Mouse (Mus musculus): ENCODE measurements at regions not wholly inside any gene's neighbourhood (a gene's known extent, or its start where the extent isn't known, plus 50 kb on each side); places are given as distances from the start of the nearest gene placed in this dataset.

DNA sequence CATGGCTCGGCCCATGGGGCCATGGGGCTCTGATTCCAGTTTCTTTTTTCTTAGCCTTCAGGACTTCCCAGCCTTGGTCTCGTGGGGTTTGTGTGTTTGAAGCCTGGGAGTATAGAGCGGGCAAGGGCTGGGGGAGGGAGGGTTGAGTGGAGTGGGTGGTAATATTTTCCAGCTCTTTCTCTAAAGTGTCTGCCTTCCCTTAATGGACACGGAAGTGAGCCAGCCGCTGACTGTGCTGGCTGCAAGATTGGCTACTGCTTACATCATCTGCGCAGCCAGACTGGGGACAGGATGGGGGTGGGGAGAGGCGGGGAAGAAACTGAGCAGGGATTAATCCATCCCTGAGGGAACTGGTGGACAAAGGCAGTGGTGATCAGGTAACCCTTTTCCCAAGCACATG, 52.3 kb downstream of the Tnp1 start:
- DNase-seq (ENCODE audit: low spot score) = peak; percentile 53

DNA sequence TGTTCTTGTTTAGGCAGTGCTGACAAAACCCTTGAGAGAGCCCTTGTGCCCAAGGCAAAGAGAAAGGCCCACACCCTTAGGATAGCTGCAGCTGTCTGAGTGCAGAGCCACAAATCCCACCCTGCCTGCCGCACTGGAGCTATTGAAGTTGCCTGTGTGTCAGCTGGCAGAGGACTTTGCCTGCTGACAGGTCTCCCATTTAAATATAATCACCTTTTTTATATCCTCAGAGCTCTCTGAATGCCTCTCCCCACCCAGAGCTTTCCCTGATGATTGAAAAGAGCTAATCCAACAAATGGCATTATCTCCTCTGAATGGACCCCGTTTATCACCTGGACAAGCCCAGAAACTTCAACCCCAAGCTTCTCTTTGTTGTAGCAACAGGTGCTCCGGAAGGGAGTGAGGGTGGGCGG, 55.5 kb downstream of the Tnp1 start:
- DNase-seq (ENCODE audit: low spot score) = peak; percentile 15

GRCm38 (mm10) chr1:72955387-72955786, 60.3 kb downstream of the Tnp1 start:
- DNase-seq (ENCODE audit: low spot score) = no peak

GRCm38 (mm10) chr1:72952896-72953295, 62.8 kb downstream of the Tnp1 start:
- DNase-seq (ENCODE audit: low spot score) = no peak

DNA sequence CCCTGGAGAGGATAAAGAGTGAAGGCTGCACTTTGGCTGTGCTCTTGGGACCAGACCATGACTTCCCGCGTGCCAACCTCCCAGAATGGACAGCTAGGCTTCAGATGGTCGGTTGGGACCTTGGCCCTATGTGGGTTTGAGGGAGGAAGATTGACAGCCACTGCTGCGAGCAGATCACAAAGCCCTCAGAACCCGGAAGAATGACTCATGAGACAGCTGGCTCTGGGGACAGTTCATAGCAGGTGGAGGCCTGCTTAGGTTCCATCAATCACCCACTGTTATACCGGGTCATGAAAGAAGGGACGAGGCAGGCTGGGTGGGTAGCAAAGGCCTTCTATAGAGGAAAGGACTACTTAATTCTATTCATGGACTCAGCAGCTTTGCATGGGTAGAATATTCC, 63.9 kb downstream of the Tnp1 start:
- no peak for DNase-seq (ENCODE audit: low spot score)

DNA sequence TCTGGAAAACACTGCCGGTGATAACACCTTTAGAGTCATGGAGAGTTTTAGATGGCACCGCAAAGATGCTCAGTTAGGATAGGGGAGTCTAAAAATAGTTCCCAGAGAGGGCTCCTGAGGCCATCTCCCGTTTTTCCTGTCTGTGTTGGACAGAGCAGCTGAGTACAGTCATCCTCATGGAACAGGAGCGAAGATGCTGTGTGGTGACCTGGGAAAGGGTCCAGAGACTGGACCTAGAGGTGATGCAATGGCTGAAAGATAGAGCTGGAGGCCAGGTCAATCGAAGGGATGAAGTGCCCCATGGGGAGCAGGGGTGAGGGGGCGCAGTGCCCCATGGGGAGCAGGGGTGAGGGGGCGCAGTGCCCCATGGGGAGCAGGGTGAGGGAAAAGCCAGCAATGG, 64.3 kb downstream of the Tnp1 start:
- DNase-seq (ENCODE audit: low spot score) = no peak

GRCm38 (mm10) chr1:72946235-72946634, 69.5 kb downstream of the Tnp1 start:
- peak; percentile 59 for DNase-seq (ENCODE audit: low spot score)

- no peak for DNase-seq (ENCODE audit: low spot score)
Observed at GRCm38 (mm10) chr1:72945750-72946102, 70.0 kb downstream of the Tnp1 start.

- DNase-seq (ENCODE audit: low spot score) = peak; percentile 74
Observed at GRCm38 (mm10) chr1:72944805-72945749, 70.4 kb upstream of the Igfbp5 start.

DNA sequence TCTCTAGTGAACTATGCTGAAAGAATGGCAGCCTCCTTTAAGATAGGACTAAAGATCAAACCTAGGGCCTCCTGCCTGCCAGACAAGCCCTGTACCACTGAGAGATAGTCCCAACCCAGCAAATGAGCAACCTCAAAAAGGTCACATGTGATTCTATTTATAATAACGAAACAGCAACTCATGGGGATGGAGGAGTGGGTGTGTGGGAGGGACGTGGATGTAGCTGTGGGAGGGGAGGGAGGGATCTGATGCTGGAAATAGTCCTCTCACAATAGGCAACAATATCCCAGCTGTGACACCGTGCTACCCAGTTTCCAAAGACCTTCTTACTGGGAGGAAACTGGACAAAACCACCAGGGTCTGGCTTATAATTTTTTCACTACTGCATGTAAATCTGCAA, 69.5 kb upstream of the Igfbp5 start:
- DNase-seq (ENCODE audit: low spot score) = no peak

DNA sequence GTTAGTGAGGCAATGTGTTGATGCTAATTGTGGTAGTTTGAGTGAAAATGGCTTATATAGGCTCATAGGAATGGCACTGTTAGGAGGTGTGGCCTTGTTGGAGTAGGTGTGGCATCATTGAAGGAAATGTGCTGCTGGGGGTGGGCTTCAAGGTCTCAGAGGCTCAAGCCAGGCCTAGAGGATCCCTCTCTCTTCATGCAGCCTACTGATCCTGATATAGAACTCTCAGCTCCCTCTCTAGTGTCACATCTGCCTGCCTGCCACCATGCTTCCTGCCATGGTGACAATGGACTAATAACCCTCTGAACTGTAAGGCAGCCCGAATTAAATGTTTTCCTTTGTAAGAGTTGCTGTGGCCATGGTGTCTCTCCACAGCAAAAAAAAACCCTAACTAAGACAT, 68.4 kb upstream of the Igfbp5 start:
- no peak for DNase-seq (ENCODE audit: low spot score)

GRCm38 (mm10) chr1:72942351-72942750, 67.7 kb upstream of the Igfbp5 start:
- no peak for DNase-seq (ENCODE audit: low spot score)

DNA sequence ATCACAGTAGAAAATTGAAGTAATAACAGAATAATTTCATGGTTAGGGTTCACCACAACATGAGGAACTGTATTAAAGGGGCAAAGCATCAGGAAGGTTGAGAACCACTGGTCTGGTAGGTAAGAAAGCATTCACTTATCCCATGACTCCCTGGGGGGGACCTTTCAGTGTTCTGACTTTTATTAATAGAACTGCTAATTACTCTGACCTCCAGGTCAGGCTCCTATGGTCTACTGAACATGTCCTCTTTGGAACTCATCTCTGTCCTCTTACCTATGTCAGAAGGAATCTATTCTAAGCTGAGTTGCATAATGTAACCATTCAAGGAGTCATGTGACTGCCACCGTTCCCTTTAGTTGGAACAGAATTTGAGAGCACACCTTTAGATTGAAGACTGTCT, 65.3 kb upstream of the Igfbp5 start:
- DNase-seq (ENCODE audit: low spot score) = no peak

DNA sequence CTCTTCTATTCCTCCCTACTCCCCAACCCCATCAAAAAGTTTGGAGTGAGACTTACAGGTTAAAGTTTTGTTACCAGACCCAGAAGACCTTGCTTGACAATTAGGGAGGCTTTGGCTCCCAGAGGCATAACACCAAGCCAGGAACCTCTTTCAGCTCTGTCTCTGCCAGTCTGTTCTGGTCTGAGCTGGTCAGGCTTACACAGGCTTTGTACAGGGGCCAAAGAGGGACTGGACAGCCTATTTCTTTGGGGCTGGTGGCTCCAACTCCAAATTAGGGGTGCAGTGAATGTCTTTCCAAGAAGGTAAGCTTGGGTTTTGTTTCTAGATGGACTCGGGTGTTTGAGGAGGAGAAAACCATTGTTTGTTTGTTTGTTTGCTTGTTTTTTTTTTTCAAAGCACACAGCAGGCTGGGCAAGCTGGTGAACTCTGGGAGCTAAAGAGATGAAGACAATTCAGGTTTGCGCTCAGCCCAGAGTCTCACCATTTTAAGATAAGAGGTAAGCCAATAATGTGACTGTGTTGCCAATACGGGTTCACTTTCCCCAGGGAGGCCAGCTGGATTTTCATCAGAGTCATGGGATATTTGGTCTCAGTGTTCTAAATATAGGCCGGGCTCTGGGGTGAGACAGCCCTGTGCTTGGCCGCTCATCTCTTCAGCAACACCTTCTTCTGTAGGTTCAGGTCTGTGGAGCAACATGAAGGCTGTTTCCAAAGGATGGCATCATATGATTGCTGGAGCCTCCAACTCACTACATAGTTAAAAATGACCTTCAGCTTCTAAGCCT, 62.2 kb upstream of the Igfbp5 start:
- DNase-seq (ENCODE audit: low spot score) = no peak

- DNase-seq (ENCODE audit: low spot score) = no peak
Observed at GRCm38 (mm10) chr1:72936231-72936630, 61.5 kb upstream of the Igfbp5 start.

DNA sequence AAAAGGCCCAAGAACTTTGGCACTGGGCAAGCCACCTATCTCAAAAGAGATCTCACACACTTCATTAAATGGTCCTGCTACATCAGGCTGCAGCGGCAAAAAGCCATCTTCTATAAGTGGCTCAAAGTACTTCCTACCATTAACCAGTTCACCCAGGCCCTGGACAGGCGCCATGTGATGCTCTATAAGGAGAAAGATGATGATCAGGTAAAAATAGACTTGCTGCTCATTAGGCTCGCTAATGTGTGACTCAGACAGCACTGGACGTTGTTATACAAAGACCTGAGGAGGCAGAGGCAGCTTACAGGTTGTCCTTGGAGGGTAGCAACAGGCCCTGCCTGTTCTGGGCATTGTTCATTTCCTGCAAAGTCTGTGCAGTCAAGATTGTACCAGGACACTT, 60.4 kb upstream of the Igfbp5 start:
- DNase-seq (ENCODE audit: low spot score) = no peak

DNA sequence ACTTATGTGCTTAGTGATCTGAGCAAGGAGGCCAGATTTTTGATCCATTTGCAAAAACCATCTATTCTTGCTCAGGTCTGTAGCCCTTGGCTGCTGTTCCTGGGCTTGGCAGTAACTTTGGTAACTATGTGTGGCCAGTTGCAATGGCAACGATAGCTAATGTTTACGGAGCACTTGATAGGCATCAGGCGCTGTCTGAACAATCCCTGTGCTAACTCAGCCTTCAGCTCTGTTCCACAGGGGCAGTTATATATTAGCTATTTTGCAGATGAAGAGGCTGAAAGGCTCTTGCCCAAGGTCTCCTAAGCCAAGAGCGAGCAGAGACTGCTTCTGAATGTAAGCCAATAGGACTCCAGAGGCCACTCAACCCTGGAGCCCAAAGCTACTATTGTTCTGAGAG, 55.1 kb upstream of the Igfbp5 start:
- DNase-seq (ENCODE audit: low spot score) = no peak

Measured in embryo, embryonic 10 days (tissue).